Mouse (Mus musculus) ES-E14 (cell line): ENCODE measurements at regions not wholly inside any gene's neighbourhood (a gene's known extent, or its start where the extent isn't known, plus 50 kb on each side); places are given as distances from the start of the nearest gene placed in this dataset.

ENCODE experiments used
- CHD2 ChIP-seq: IDR thresholded peaks from 2 replicates; pipeline ENCODE4 v1.6.1; 2014; ENCODE audit warnings: mild to moderate bottlenecking, low read depth, low read length, inconsistent platforms
- HCFC1 ChIP-seq: IDR thresholded peaks from 2 replicates; pipeline ENCODE4 v1.6.1; 2012; ENCODE audit warnings: low read length, inconsistent platforms, borderline replicate concordance; ENCODE audit not compliant: insufficient read depth
- ZC3H11A ChIP-seq: IDR thresholded peaks from 2 replicates; pipeline ENCODE4 v1.6.1; 2012; ENCODE audit warnings: low read depth, mild to moderate bottlenecking, inconsistent platforms, low read length, borderline replicate concordance
- ZNF384 ChIP-seq: IDR thresholded peaks from 2 replicates; pipeline ENCODE4 v1.6.1; 2012; ENCODE audit warnings: low read depth, low read length, inconsistent platforms

DNA sequence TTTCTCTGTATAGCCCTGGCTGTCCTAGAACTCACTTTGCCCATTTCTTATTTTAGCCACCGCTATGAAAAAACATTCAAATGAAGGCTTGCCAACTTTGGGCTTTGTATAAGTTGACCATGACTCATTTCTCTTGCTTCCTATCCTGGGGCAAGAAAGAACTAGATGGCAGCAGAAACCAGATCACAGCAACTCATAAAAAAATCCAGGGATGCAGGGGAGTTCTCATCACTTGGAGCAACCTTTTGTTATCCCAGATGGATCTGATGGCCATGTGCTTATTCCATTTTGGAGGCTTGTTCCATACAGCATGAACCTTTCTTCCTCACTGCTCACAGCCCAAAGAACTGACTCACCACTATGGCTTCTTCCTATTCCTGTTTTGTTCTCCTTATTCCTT, 52.1 kb upstream of the Rab11fip2 start:
- no peak for TF ChIP-seq ZC3H11A
- no peak for TF ChIP-seq HCFC1
- no peak for TF ChIP-seq CHD2
- TF ChIP-seq ZNF384: no peak
